Mouse (Mus musculus) bone marrow macrophage, adult 2 months (primary cell): ENCODE results near the gene Catsper2. TPM values are rescaled to one million over a fixed set of nuclear protein-coding genes. Genes with fewer than 3 reads are reported as not detected.

Experiments
- H3K27ac ChIP-seq: 2 replicates; pipeline ENCODE4 v1.5.1; 2012; ENCODE audit warnings: low read depth, low read length; ENCODE audit not compliant: insufficient read depth
- H3K4me1 ChIP-seq: 2 replicates; pipeline ENCODE4 v1.6.1; 2012; ENCODE audit warnings: low read length; ENCODE audit not compliant: control insufficient read depth, insufficient read depth
- H3K4me3 ChIP-seq: 2 replicates; pipeline ENCODE4 v1.5.1; 2012; ENCODE audit warnings: mild to moderate bottlenecking, low read length, moderate library complexity; ENCODE audit not compliant: insufficient read depth
- CTCF ChIP-seq: IDR thresholded peaks from 2 replicates; pipeline ENCODE4 v1.5.1; 2012; ENCODE audit warnings: low read depth, mild to moderate bottlenecking, low read length, moderate library complexity
- POLR2A ChIP-seq: IDR thresholded peaks from 2 replicates; pipeline ENCODE4 v1.6.1; 2012; ENCODE audit warnings: mild to moderate bottlenecking, low read depth, low read length, borderline replicate concordance
- polyA plus RNA-seq: library from polyadenylated mRNA; stranded (reverse); fragments of >200 nt; gene quantifications from 2 replicates; pipeline ENCODE4 v1.2.4, GENCODE M21; 2012; ENCODE audit not compliant: missing spikeins, insufficient read depth, insufficient read length

Catsper2 gene
- polyA plus RNA-seq, 1 experiment, result 0.80 TPM

DNA sequence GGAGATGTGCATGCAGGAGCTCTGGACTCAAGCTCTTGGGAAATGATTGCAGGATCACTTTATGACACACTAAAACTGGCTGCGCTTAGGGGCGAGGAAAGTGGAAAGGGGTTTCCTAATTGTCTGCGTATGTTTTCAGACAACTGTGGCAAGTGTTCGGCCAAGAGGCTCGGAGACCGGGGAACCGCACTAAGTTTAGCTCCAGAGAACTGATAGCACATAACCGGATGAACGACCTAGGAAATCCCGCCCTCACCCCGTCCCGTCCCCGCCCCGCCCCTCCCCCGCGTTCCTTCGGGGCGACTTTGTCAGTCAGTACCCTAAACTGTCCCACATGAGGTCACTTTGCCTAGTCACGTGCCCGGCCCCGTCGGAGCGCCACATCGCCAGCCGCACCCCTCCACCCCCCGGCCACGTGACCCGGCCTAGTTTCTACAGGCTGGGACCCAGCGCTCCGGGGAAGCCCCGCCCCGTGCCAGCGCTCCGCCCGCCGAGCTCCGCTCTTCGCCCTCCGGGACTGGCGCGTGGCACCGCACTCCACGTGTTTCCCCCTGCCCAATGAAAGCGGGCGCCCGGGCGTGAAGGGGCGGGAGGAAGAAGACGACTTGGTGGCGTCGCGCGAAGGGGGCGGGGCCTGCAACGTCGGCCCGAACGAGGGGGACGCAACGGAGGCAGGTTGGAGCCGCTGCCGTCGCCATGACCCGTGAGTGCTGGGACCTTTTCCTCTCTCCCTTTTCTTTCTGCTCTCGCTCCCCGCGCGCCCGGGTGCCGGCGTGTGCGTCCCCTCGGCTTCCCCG lies 35.3 kb upstream of the Catsper2 start, which contains the start of gene Serf2:
Gene Serf2 (plus strand): TSS at position 457 of the 797 bp plus-strand sequence.
- peak within 1 kb of the TSS; percentile 78 for H3K27ac ChIP-seq
- H3K4me3 ChIP-seq, result peak within 1 kb of the TSS; percentile 83
- peaks cover 35% of the 10 kb centered on the region for H3K4me1 ChIP-seq
- TF ChIP-seq CTCF, result no peak
- no peak for TF ChIP-seq POLR2A

GRCm38 (mm10) chr2:121448136-121448535 lies 34.5 kb upstream of the Catsper2 start:
- no peak for TF ChIP-seq POLR2A
- TF ChIP-seq CTCF, result no peak
- H3K27ac ChIP-seq, result peak overlapping the region; percentile 67
- H3K4me1 ChIP-seq, result peaks cover 31% of the 10 kb centered on the region
- peak overlapping the region; percentile 55 for H3K4me3 ChIP-seq

DNA sequence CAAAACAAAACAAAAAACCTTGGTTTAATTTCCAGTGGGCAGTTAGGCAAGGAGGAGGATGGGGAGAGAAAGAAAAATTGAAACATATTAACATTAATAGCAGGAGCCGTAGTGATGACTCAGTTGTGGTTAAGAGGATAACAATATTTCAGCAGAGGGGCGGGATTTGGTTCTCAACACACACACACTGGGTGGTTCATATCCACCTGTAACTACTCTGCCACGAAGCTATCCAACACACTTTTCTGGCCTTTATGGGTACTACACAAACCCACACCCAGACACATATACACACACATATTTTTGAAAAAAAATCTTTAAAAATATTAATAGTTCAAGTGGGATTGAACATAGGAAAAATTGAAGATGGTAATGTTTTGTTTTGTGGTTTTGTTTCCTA lies 33.4 kb upstream of the Catsper2 start:
- Histone ChIP-seq H3K27ac (no peak overlapping the region), H3K4me1 (peaks cover 29% of the 10 kb centered on the region), H3K4me3 (no peak overlapping the region)
- TF ChIP-seq CTCF, result no peak
- TF ChIP-seq POLR2A, result no peak

GRCm38 (mm10) chr2:121446506-121446905 lies 32.9 kb upstream of the Catsper2 start:
- no peak overlapping the region for H3K4me3 ChIP-seq
- TF ChIP-seq CTCF, result no peak
- no peak for TF ChIP-seq POLR2A
- H3K4me1 ChIP-seq, result peaks cover 27% of the 10 kb centered on the region
- no peak overlapping the region for H3K27ac ChIP-seq

GRCm38 (mm10) chr2:121445117-121445516 lies 31.5 kb upstream of the Catsper2 start:
- no peak overlapping the region for H3K27ac ChIP-seq

DNA sequence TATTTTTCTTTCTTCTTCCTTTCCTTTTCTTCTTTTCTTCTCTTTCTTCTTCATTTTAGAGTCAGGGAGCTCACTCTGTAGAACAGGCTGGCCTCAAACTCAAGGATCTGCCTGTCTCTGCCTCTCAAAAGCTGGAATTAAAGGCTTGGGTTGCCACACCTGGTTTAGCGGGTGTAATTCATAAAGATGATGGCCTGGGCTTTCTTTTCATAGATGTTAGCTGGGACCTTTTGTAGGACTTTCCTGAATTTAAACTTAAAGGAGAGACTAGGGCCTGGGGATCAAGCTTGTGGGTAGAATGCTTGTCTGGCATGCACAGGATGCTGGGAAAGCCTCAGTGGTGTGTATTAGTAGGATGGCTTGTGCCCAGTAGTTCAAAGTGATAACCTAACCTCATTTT lies 30.6 kb upstream of the Catsper2 start, which contains the start of gene Ell3:
Gene Ell3 (minus strand): TSS at position 101 of the 400 bp plus-strand sequence.
- no peak within 1 kb of the TSS for H3K27ac ChIP-seq
- H3K4me1 ChIP-seq, result peaks cover 22% of the 10 kb centered on the region
- no peak for TF ChIP-seq POLR2A
- TF ChIP-seq CTCF, result no peak
- no peak within 1 kb of the TSS for H3K4me3 ChIP-seq

More at GRCm38 (mm10) chr2:121445117-121445516, 31.5 kb upstream of the Catsper2 start:
- Histone ChIP-seq H3K4me1 (peaks cover 22% of the 10 kb centered on the region), H3K4me3 (no peak overlapping the region)
- TF ChIP-seq CTCF, result no peak
- TF ChIP-seq POLR2A, result no peak

DNA sequence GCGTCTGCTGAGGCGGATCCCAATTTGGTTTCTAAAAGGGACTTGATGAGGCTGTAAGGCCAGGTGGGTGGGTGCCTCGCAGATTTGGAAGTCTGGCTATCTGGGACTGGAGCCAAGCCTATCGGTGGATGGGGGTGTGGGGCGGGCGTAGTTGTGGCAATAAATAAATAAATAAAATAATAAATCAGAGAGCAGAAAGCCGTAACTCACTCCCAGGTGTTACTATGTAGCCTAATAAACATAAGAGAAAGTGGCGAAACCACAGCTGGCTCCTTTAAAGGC lies 29.4 kb upstream of the Catsper2 start:
- Histone ChIP-seq H3K27ac (no peak overlapping the region), H3K4me1 (peaks cover 22% of the 10 kb centered on the region), H3K4me3 (peak overlapping the region; percentile 43)
- TF ChIP-seq CTCF (no peak), POLR2A (no peak)

GRCm38 (mm10) chr2:121442259-121443067 lies 28.9 kb upstream of the Catsper2 start:
- Histone ChIP-seq H3K27ac (no peak overlapping the region), H3K4me3 (peak overlapping the region; percentile 43), H3K4me1 (peaks cover 17% of the 10 kb centered on the region)
- TF ChIP-seq CTCF (no peak), POLR2A (no peak)

- Histone ChIP-seq H3K4me3 (peak overlapping the region; percentile 43; the same call in 1 of the 2 replicates), H3K4me1 (peaks cover 15% of the 10 kb centered on the region), H3K27ac (no peak overlapping the region)
- TF ChIP-seq CTCF, result no peak
- no peak for TF ChIP-seq POLR2A
Measured at GRCm38 (mm10) chr2:121441800-121442199, 28.2 kb upstream of the Catsper2 start.
